Mouse (Mus musculus) erythroblast, embryonic 14.5 days (primary cell): ENCODE measurements around the gene D330020A13Rik.

ENCODE experiments used
- GATA1 ChIP-seq: IDR thresholded peaks from 2 replicates; pipeline ENCODE4 v1.6.1; 2012; ENCODE audit warnings: low read length, inconsistent platforms, mixed read lengths
- TAL1 ChIP-seq: IDR thresholded peaks from 3 replicates; pipeline ENCODE4 v1.6.1; 2012; ENCODE audit warnings: low read length, inconsistent platforms, mixed read lengths

DNA sequence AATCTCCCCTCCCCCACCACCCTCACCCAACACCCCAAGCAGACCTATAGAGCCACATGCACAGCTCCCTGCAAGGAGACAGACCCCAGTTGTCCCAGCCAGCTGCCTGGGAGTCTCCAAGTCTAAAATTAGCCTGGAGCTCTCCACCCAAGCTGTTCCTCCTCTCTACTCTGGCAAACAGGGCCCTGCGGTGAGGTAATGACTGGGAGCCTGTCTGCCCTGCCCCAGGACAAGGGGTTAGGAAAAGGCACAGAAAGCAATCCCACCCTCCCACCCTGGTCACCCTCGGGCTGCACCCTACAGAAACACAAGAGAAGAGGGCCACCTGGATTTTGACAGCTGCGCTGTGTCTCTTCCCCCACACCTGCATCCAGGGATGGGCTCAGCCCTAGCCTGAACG lies 19.3 kb upstream of the D330020A13Rik start:
- TF ChIP-seq GATA1 (no peak), TAL1 (no peak)
